Mouse (Mus musculus) liver, embryonic 14.5 days (tissue): ENCODE measurements around the gene Appbp2. TPM values are rescaled to one million over a fixed set of nuclear protein-coding genes. Genes with fewer than 3 reads are reported as not detected.

Experiments
- ATAC-seq: fragments of 200-750 bp; cut with Nextera tagmentation; 2 replicates; pipeline ENCODE4 v1.8.0; 2017; ENCODE audit warnings: moderate number of reproducible peaks, mild to moderate bottlenecking, moderate library complexity; ENCODE audit not compliant: insufficient read depth
- DNase-seq, 3 experiments: peaks; one replicate each; pipeline ENCODE4 v3.0.0-alpha.2; 2012 to 2013; ENCODE audit warnings: low read depth in 3 of 3, low spot score in 3 of 3
- H3K27ac ChIP-seq: fragments of 300-500 bp; sonication (generic); 2 replicates; pipeline ENCODE4 v1.5.1; 2014; ENCODE audit warnings: moderate library complexity, mild to moderate bottlenecking, control low read depth, inconsistent platforms
- H3K27me3 ChIP-seq: fragments of 300-500 bp; sonication (generic); 2 replicates; pipeline ENCODE4 v1.6.1; 2014; ENCODE audit warnings: mild to moderate bottlenecking, low read length, moderate library complexity; ENCODE audit not compliant: control insufficient read depth, insufficient read depth
- H3K36me3 ChIP-seq: fragments of 300-500 bp; sonication (generic); replicated peaks from 2 replicates; pipeline ENCODE4 v1.6.1; 2014; ENCODE audit warnings: low read depth; ENCODE audit not compliant: control insufficient read depth, insufficient read depth
- H3K4me1 ChIP-seq, 2 experiments: fragments of 200-500 bp in 1 of 2; fragments of 300-500 bp in 1 of 2; sonication (generic) in 1 of 2; replicated peaks; 2 replicates each; pipeline ENCODE4 v1.6.1; 2012 to 2014; ENCODE audit warnings: antibody characterized with exemption in 1 of 2, inconsistent platforms in 1 of 2, low read length in 1 of 2; ENCODE audit not compliant: control insufficient read depth in 2 of 2, insufficient read depth in 2 of 2
- H3K4me2 ChIP-seq: fragments of 300-500 bp; sonication (generic); 2 replicates; pipeline ENCODE4 v1.6.1; 2014; ENCODE audit warnings: low read depth, mild to moderate bottlenecking, control low read depth, moderate library complexity
- H3K4me3 ChIP-seq, 2 experiments: fragments of 200-500 bp in 1 of 2; fragments of 300-500 bp in 1 of 2; sonication (generic) in 1 of 2; 2 replicates each; pipeline ENCODE4 v1.5.1; 2012 to 2014; ENCODE audit warnings: low read depth in 2 of 2, low read length in 2 of 2, mild to moderate bottlenecking in 2 of 2, control low read depth in 1 of 2, inconsistent platforms in 1 of 2, moderate library complexity in 1 of 2; ENCODE audit not compliant: insufficient read depth in 1 of 2
- H3K9ac ChIP-seq: fragments of 300-500 bp; sonication (generic); replicated peaks from 2 replicates; pipeline ENCODE4 v1.6.1; 2014; ENCODE audit warnings: mild to moderate bottlenecking, control low read depth, moderate library complexity
- H3K9me3 ChIP-seq: fragments of 300-500 bp; sonication (generic); 2 replicates; pipeline ENCODE4 v1.6.1; 2016; ENCODE audit warnings: low read length, mixed read lengths; ENCODE audit not compliant: control insufficient read depth
- CTCF ChIP-seq: IDR thresholded peaks from 2 replicates; pipeline ENCODE4 v1.5.1; 2016; ENCODE audit warnings: antibody characterized with exemption, low read depth, control low read depth
- EP300 ChIP-seq: IDR thresholded peaks from 2 replicates; pipeline ENCODE4 v1.6.1; 2016; ENCODE audit warnings: antibody characterized with exemption, low read depth
- WGBS: fragments of 180-500 bp; shearing (Covaris S2); extraction: QIAGEN DNeasy Blood & Tissue Kit; methylation state at CpG from one replicate; pipeline ENCODE4 v1.1.7; 2014; ENCODE audit not compliant: insufficient replicate concordance; 5-methylcytosine and 5-hydroxymethylcytosine counted together
- polyA plus RNA-seq, 2 experiments: library from polyadenylated mRNA; depleted of rRNA in 1 of 2; stranded (reverse) in 1 of 2; unstranded in 1 of 2; fragments of >200 nt; fragmentation: Nextera tagmentation in 1 of 2; extraction: Ambion mirVana in 1 of 2; gene quantifications; 2 replicates each; pipeline versions ENCODE4 v1.2.1 to v1.2.3; 2012 to 2014

Gene Appbp2
- polyA plus RNA-seq, 2 experiments: 7.3 to 12.2 TPM

GRCm38 (mm10) chr11:85234363-85234989, 454 bp downstream of the Appbp2 start:
- peak overlapping the region; percentile 95 for H3K9ac ChIP-seq
- no peaks in the 10 kb centered on the region for H3K9me3 ChIP-seq
- H3K4me2 ChIP-seq: peak overlapping the region; percentile 99
- WGBS: 0% methylated on average over 67 of the region's 70 CpGs
- no peaks in the 10 kb centered on the region for H3K27me3 ChIP-seq
- peak overlapping the region; percentile 76 for H3K27ac ChIP-seq
- peak; percentile 71 to 77 (median 71) for DNase-seq
- H3K36me3 ChIP-seq: no peaks in the 10 kb centered on the region; the same call in none of the 2 replicates
- ATAC-seq: peak; percentile 95
- peak overlapping the region; percentile 87 to 98 for H3K4me3 ChIP-seq
- TF ChIP-seq CTCF (no peak), EP300 (no peak)
- H3K4me1 ChIP-seq: peaks cover 3 to 4% of the 10 kb centered on the region in 2 experiments

- Histone ChIP-seq H3K36me3 (no peaks in the 10 kb centered on the region; the same call in none of the 2 replicates), H3K27me3 (no peaks in the 10 kb centered on the region), H3K4me3 (peak overlapping the region; percentile 87 to 98), H3K4me2 (peak overlapping the region; percentile 99), H3K9me3 (no peaks in the 10 kb centered on the region), H3K27ac (peak overlapping the region; percentile 76), H3K4me1 (peaks cover 3 to 4% of the 10 kb centered on the region in 2 experiments), H3K9ac (peak overlapping the region; percentile 95)
- DNase-seq: no peak
- no peak for ATAC-seq
- WGBS: 9% methylated on average over 9 of the region's 9 CpGs
- TF ChIP-seq CTCF (no peak), EP300 (no peak)
These were observed 1.2 kb downstream of the Appbp2 start for GRCm38 (mm10) chr11:85233676-85234210.

- H3K4me1 ChIP-seq: no peaks in the 10 kb centered on the region
- no peaks in the 10 kb centered on the region for H3K27me3 ChIP-seq
- TF ChIP-seq EP300 (no peak), CTCF (no peak)
- H3K9me3 ChIP-seq: no peaks in the 10 kb centered on the region
- no peaks in the 10 kb centered on the region for H3K36me3 ChIP-seq
- H3K9ac ChIP-seq: no peak overlapping the region
- no peak overlapping the region for H3K27ac ChIP-seq
- no peak overlapping the region for H3K4me2 ChIP-seq
- H3K4me3 ChIP-seq: no peak overlapping the region
- WGBS: 73% methylated on average over 3 of the region's 3 CpGs
- no peak for DNase-seq
- ATAC-seq: no peak
These were observed 11.7 kb downstream of the Appbp2 start for GRCm38 (mm10) chr11:85223248-85223647.

- H3K27me3 ChIP-seq: no peaks in the 10 kb centered on the region
- ATAC-seq (no peak), DNase-seq (no peak)
- no peak for TF ChIP-seq EP300
- no peak for TF ChIP-seq CTCF
- no peak overlapping the region for H3K4me2 ChIP-seq
- WGBS: 88% methylated on average over 6 of the region's 6 CpGs
- H3K9me3 ChIP-seq: no peaks in the 10 kb centered on the region
- no peak overlapping the region for H3K9ac ChIP-seq
- no peaks in the 10 kb centered on the region for H3K4me1 ChIP-seq
- H3K27ac ChIP-seq: no peak overlapping the region
- no peak overlapping the region for H3K4me3 ChIP-seq
- H3K36me3 ChIP-seq: no peaks in the 10 kb centered on the region
These were observed 12.4 kb downstream of the Appbp2 start for GRCm38 (mm10) chr11:85222561-85222960.

- Histone ChIP-seq H3K27me3 (no peaks in the 10 kb centered on the region), H3K36me3 (peaks cover 9% of the 10 kb centered on the region), H3K9me3 (no peaks in the 10 kb centered on the region), H3K4me3 (no peak overlapping the region), H3K4me1 (no peaks in the 10 kb centered on the region), H3K9ac (no peak overlapping the region), H3K4me2 (no peak overlapping the region), H3K27ac (no peak overlapping the region)
- TF ChIP-seq EP300 (no peak), CTCF (no peak)
- DNase-seq (no peak), ATAC-seq (no peak)
- 65% methylated on average over 3 of the region's 3 CpGs for WGBS
These were observed 15.9 kb downstream of the Appbp2 start for GRCm38 (mm10) chr11:85219014-85219413.
